Mouse (Mus musculus): ENCODE results near the gene Otulinl. TPM values are rescaled to one million over a fixed set of nuclear protein-coding genes. Genes with fewer than 3 reads are reported as not detected.

Otulinl gene
- polyA plus RNA-seq, 1 experiment from 2014 or later = 7.6 TPM

GRCm38 (mm10) chr15:27623286-27623685 lies 58.1 kb downstream of the Otulinl start:
- H3K27me3 ChIP-seq (replicated peaks) = no peaks in the 10 kb centered on the region
- no peak overlapping the region for H3K9ac ChIP-seq
- peaks cover 87% of the 10 kb centered on the region for H3K36me3 ChIP-seq
- H3K4me2 ChIP-seq = no peak overlapping the region
- H3K4me1 ChIP-seq = peaks cover 72% of the 10 kb centered on the region
- 82% methylated on average over 6 of the region's 6 CpGs for WGBS (ENCODE audit: insufficient replicate concordance)
- H3K27ac ChIP-seq = no peak overlapping the region
- no peak overlapping the region for H3K4me3 ChIP-seq
- no peak for ATAC-seq
- H3K9me3 ChIP-seq (replicated peaks) = no peaks in the 10 kb centered on the region

DNA sequence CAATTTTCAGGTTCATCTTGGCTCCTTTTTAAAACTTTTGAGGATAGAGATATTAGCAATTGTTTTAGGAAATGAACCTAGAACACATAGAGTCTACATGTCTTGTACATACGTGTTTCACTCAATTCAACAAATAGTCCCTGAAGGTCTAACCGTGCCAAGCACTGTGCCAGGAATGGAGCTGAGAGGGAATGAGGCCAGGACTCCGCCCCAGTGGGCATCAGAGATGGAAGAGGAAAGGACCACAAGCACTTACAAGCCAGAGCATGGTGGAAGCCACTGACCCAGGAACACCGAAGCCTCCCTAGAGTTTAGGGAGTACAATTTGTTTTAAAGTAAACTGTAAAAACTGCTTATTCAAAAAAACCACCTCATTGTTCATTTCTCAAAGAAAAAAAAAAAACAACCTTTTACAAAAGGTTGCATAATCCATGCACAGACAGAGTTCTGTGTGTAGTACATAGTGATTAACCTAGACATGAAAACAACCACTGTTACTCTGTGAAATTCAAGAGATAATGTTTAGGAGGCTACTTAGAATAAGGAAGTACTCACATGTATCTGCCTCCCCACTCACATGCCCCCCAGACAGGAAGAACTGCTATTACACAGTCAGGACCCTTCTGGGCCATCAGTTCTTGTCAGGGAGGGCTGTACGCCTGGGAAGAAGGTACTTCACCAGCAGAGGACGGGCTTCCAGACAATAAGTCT lies 60.7 kb downstream of the Otulinl start:
- H3K27ac ChIP-seq = no peak overlapping the region
- H3K27me3 ChIP-seq (replicated peaks) = no peaks in the 10 kb centered on the region
- H3K36me3 ChIP-seq = peaks cover 90% of the 10 kb centered on the region
- no peak for ATAC-seq
- H3K4me3 ChIP-seq = no peak overlapping the region
- H3K4me1 ChIP-seq = peaks cover 46% of the 10 kb centered on the region
- no peaks in the 10 kb centered on the region for H3K9me3 ChIP-seq (replicated peaks)
- no peak overlapping the region for H3K4me2 ChIP-seq
- 80% methylated on average over 6 of the region's 6 CpGs for WGBS (ENCODE audit: insufficient replicate concordance)
- H3K9ac ChIP-seq = no peak overlapping the region

DNA sequence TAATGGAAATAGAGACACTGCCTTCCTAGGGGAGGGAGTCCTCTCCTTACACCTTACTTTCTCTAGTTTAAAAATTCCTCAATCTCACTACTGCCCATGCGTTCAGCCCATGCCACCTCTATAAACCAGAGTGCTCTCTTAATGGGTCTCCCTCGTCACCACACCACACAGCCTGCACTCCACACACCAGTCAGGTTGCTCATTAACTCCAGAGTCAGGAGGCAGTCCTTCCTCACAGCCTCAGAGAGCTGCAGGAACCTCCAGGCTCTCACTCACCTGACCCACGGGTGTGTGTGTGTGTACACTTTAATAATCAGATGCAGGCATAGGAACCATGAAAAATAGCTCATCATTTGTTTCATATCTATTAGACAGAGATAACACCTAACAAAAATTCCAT lies 61.7 kb downstream of the Otulinl start:
- H3K27ac ChIP-seq = peak overlapping the region; percentile 56
- H3K36me3 ChIP-seq = peaks cover 92% of the 10 kb centered on the region
- H3K4me1 ChIP-seq = peaks cover 36% of the 10 kb centered on the region
- H3K9ac ChIP-seq = no peak overlapping the region
- no peaks in the 10 kb centered on the region for H3K27me3 ChIP-seq (replicated peaks)
- no peaks in the 10 kb centered on the region for H3K9me3 ChIP-seq (replicated peaks)
- H3K4me2 ChIP-seq = no peak overlapping the region
- 63% methylated on average over 3 of the region's 3 CpGs for WGBS (ENCODE audit: insufficient replicate concordance)
- peak; percentile 33; the same call in 1 of the 2 replicates for ATAC-seq
- no peak overlapping the region for H3K4me3 ChIP-seq

DNA sequence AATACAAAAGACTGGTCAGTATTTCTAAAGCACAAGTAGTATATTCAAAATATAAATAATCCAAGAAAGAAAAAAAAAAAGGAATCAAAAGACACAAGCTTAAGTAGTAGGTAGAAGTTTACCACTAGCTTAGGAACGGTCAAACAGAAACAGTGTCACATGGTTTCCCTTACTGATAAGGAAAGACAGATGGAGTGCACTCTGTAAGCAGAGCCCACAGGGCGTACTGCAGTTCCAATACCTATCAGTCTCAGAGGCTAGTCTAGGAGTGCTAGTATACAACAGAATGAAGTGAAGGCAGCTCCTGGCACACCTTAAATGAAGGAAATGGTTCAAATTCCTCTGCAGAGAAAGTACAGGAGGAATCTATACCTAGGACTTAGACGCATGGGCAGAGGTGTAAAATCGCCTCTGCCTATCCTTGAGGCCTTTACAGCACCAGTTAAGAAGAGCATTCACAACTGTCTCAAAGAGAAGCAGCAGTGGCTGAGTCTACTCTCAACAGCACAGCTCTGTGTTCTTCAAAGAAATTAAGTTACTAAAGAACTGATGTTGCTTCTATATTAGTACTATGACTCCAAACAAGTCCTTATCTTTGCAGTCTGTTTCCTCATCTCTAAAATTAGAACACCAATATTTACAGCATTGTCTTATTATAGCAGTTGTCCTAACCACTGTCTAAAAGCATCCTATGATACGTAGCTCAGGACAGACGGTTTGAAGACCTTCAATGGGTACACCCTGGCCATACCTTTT lies 62.4 kb downstream of the Otulinl start:
- H3K9me3 ChIP-seq (replicated peaks) = no peaks in the 10 kb centered on the region
- H3K9ac ChIP-seq = no peak overlapping the region
- H3K4me1 ChIP-seq = peaks cover 31% of the 10 kb centered on the region
- H3K4me2 ChIP-seq = 0 out of 2 replicates have a peak overlapping the region, but pooled peaks have one; percentile 12
- peak; percentile 87 for ATAC-seq
- H3K27me3 ChIP-seq (replicated peaks) = no peaks in the 10 kb centered on the region
- H3K36me3 ChIP-seq = peaks cover 92% of the 10 kb centered on the region
- H3K4me3 ChIP-seq = no peak overlapping the region
- peak overlapping the region; percentile 56; the same call in 1 of the 2 replicates for H3K27ac ChIP-seq
- WGBS (ENCODE audit: insufficient replicate concordance) = 34% methylated on average over 6 of the region's 6 CpGs

DNA sequence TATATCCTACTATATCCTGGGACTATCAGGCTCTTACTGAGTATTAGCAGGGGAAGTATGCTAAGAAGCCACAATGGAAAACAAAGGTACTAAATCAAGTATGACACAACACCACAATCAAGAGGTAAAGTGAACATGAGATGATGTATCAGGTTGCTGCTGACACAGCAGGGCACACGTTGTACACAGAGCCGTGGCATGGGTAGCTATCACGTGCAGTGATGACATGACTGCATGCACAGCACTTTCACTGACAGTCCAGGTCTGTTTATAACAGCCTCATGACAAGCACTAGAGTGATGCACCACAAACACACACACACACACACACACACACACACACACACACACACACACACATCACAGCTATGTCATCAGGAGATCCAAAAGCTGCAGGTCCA lies 64.2 kb downstream of the Otulinl start:
- H3K4me2 ChIP-seq = no peak overlapping the region
- no peak overlapping the region for H3K27ac ChIP-seq
- no peak overlapping the region for H3K4me3 ChIP-seq
- H3K9me3 ChIP-seq (replicated peaks) = no peaks in the 10 kb centered on the region
- peaks cover 31% of the 10 kb centered on the region for H3K4me1 ChIP-seq
- no peak overlapping the region for H3K9ac ChIP-seq
- no peak for ATAC-seq
- WGBS (ENCODE audit: insufficient replicate concordance) = 83% methylated on average over 3 of the region's 3 CpGs
- H3K27me3 ChIP-seq (replicated peaks) = no peaks in the 10 kb centered on the region
- H3K36me3 ChIP-seq = peaks cover 88% of the 10 kb centered on the region

GRCm38 (mm10) chr15:27616159-27616558 lies 65.2 kb downstream of the Otulinl start:
- 78% methylated on average over 4 of the region's 4 CpGs for WGBS (ENCODE audit: insufficient replicate concordance)
- no peak overlapping the region for H3K9ac ChIP-seq
- ATAC-seq = no peak
- H3K4me1 ChIP-seq = peaks cover 26% of the 10 kb centered on the region
- no peaks in the 10 kb centered on the region for H3K9me3 ChIP-seq (replicated peaks)
- H3K4me3 ChIP-seq = no peak overlapping the region
- no peaks in the 10 kb centered on the region for H3K27me3 ChIP-seq (replicated peaks)
- H3K36me3 ChIP-seq = peaks cover 91% of the 10 kb centered on the region
- H3K27ac ChIP-seq = no peak overlapping the region
- no peak overlapping the region for H3K4me2 ChIP-seq

DNA sequence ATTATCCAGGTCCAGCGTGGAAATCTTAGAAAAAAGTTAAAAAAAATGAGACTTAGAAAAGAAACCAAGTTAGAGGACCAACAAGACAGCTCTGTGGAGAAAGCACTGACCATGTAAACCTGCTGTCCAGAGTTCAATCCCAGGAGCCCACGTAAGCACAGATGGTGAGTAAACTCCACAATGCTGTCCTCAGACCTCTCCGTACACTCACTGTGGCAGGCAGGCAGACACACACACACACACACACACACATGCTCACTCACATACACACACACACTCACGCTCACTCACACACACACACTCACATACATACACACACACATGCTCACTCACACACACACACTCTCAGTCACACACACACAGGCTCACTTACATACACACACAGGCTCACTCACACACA lies 68.1 kb downstream of the Otulinl start:
- Histone ChIP-seq H3K27ac (no peak overlapping the region), H3K9me3 (replicated peaks) (no peaks in the 10 kb centered on the region), H3K27me3 (replicated peaks) (no peaks in the 10 kb centered on the region), H3K4me3 (no peak overlapping the region), H3K4me2 (no peak overlapping the region), H3K36me3 (peaks cover 92% of the 10 kb centered on the region), H3K4me1 (no peaks in the 10 kb centered on the region), H3K9ac (no peak overlapping the region)
- peak; percentile 33; the same call in 1 of the 2 replicates for ATAC-seq
- WGBS (ENCODE audit: insufficient replicate concordance) = 82% methylated on average over 4 of the region's 4 CpGs

DNA sequence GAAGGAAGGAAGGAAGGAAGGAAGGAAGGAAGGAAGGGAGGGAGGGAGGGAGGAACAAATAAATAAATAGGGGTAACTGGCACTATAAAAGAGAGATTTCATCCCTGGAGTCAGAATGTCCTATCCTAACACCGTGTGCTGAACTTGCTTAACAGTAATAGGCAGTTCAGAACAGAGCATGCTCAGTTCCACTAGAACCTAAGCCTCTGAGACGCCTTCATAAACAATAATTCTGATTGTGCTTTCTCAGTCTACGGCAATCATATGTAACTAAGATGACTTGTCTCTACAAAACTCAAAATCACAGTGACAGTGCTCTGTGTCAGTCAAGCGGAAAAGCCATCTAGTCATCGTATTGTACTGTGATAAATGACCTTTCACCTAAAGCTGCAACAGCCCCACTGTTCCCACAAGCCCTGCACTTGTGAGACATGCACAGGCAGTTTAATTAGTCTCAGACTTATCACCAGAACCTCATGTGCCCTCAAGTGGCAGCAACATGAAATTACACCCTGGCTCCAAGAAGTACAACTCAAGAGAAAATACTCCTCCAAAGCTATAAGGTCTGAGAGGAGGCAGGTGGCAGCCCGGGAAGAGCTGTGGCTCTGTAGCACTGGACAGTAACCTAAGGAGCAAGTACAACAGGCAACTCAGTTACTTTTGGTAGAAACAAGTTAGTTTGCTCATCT lies 68.7 kb downstream of the Otulinl start:
- peaks cover 92% of the 10 kb centered on the region for H3K36me3 ChIP-seq
- ATAC-seq = peak; percentile 39; the same call in 1 of the 2 replicates
- H3K9me3 ChIP-seq (replicated peaks) = no peaks in the 10 kb centered on the region
- 57% methylated on average over 6 of the region's 6 CpGs for WGBS (ENCODE audit: insufficient replicate concordance)
- no peak overlapping the region for H3K27ac ChIP-seq
- no peak overlapping the region for H3K4me2 ChIP-seq
- no peak overlapping the region for H3K4me3 ChIP-seq
- H3K27me3 ChIP-seq (replicated peaks) = no peaks in the 10 kb centered on the region
- no peak overlapping the region for H3K9ac ChIP-seq
- no peaks in the 10 kb centered on the region for H3K4me1 ChIP-seq

DNA sequence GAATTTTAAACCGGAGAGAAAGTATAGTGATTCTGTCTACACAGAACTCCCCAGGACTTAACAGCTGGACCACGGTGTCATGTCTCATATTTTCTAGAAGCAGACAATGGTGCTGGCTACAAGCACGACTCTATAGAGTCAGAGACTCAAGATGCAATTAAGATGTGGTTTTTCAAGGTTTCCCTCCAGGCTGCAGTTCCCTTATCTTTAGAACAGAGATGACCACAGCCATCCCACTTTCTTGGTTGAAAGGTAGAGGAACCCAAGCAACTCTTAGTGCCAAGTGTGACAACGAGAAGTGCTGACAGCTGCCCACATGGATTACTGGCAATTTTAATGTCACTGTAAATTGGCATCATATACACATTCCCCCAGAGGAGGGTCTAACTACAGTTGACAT lies 71.8 kb downstream of the Otulinl start:
- no peak for ATAC-seq
- Histone ChIP-seq H3K4me2 (no peak overlapping the region), H3K27ac (no peak overlapping the region), H3K9ac (no peak overlapping the region), H3K27me3 (replicated peaks) (no peaks in the 10 kb centered on the region), H3K4me3 (no peak overlapping the region), H3K9me3 (replicated peaks) (no peaks in the 10 kb centered on the region), H3K4me1 (no peaks in the 10 kb centered on the region), H3K36me3 (peaks cover 91% of the 10 kb centered on the region)
- WGBS (ENCODE audit: insufficient replicate concordance) = 47% methylated on average over 4 of the region's 4 CpGs

GRCm38 (mm10) chr15:27605252-27605651 lies 76.1 kb downstream of the Otulinl start:
- Histone ChIP-seq H3K27me3 (replicated peaks) (no peaks in the 10 kb centered on the region), H3K36me3 (peaks cover 86% of the 10 kb centered on the region), H3K9ac (no peak overlapping the region), H3K4me2 (no peak overlapping the region), H3K9me3 (replicated peaks) (no peaks in the 10 kb centered on the region), H3K4me1 (no peaks in the 10 kb centered on the region), H3K4me3 (no peak overlapping the region), H3K27ac (no peak overlapping the region)
- 67% methylated on average over 3 of the region's 3 CpGs for WGBS (ENCODE audit: insufficient replicate concordance)
- ATAC-seq = no peak

Measured in liver, embryonic 12.5 days (tissue).